Mouse (Mus musculus) megakaryocyte, embryonic 14.5 days (primary cell): ENCODE results near the gene Swt1. TPM values are rescaled to one million over a fixed set of nuclear protein-coding genes. Genes with fewer than 3 reads are reported as not detected.

Experiments
- H3K27me3 ChIP-seq: replicated peaks from 2 replicates; pipeline ENCODE3; 2012; ENCODE audit warnings: inconsistent platforms
- H3K36me3 ChIP-seq: replicated peaks from 2 replicates; pipeline ENCODE3; 2012; ENCODE audit warnings: low read length, inconsistent platforms, mixed read lengths
- H3K4me1 ChIP-seq: 2 replicates; pipeline ENCODE4 v1.6.1; 2012; ENCODE audit warnings: inconsistent platforms
- H3K4me3 ChIP-seq: replicated peaks from 2 replicates; pipeline ENCODE3; 2012; ENCODE audit warnings: moderate library complexity, mild to moderate bottlenecking, inconsistent platforms
- H3K9me3 ChIP-seq: 2 replicates; pipeline ENCODE4 v1.6.1; 2012; ENCODE audit warnings: inconsistent platforms
- FLI1 ChIP-seq: IDR thresholded peaks from 2 replicates; pipeline ENCODE4 v1.6.1; 2012; ENCODE audit warnings: low read length, inconsistent platforms, mixed read lengths
- GATA1 ChIP-seq: IDR thresholded peaks from 3 replicates; pipeline ENCODE4 v1.6.1; 2012; ENCODE audit warnings: mixed read lengths, low read length, inconsistent platforms, borderline replicate concordance
- polyA plus RNA-seq: library from polyadenylated mRNA; stranded (reverse); fragments of >175 nt; gene quantifications from 2 replicates; pipeline ENCODE4 v1.2.3, GENCODE M21; 2012; ENCODE audit warnings: low replicate concordance; ENCODE audit not compliant: insufficient read depth

Gene Swt1
- polyA plus RNA-seq, 1 experiment, result 0.76 TPM

DNA sequence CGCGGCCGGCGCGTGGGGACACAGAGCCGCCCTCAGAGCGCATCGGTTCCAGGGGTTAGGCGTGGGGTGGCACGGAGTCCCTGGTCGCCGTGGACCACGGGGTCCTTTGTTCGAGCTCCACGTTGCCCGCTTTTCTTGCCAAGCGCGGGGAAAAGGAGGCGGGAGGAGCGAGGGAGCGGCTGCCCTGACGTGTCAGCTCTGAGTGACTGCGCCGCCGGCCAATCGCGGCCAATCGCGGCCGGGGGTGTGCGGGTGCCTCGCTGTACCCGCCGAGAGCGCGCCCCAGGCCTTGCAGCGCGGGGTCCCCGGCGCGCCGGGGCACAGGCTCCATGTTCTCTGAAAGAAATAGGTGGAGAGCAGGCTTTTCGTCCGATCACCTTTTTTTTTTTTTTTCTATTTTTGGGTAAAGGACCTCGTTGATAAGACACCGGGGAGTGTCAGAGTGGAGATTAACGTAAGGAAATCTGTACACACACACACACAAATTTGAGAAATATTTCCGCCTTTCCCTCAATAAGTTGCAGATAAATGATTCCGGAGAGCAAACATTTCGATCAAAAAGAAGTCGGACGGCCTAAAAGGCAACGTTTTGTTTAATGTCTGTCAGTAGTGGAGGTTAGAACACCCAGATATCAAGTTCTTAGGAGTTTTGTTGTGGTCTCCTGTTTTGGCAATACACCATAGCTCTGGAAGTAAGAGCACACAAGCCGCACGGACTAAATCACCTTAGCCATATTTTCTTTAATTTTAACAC, 83.0 kb downstream of the Swt1 start:
- H3K36me3 ChIP-seq, result peaks cover 9% of the 10 kb centered on the region
- H3K27me3 ChIP-seq, result no peaks in the 10 kb centered on the region
- no peaks in the 10 kb centered on the region for H3K9me3 ChIP-seq
- peak overlapping the region; percentile 97 for H3K4me3 ChIP-seq
- TF ChIP-seq GATA1 (no peak), FLI1 (no peak)
- H3K4me1 ChIP-seq, result peaks cover 38% of the 10 kb centered on the region

DNA sequence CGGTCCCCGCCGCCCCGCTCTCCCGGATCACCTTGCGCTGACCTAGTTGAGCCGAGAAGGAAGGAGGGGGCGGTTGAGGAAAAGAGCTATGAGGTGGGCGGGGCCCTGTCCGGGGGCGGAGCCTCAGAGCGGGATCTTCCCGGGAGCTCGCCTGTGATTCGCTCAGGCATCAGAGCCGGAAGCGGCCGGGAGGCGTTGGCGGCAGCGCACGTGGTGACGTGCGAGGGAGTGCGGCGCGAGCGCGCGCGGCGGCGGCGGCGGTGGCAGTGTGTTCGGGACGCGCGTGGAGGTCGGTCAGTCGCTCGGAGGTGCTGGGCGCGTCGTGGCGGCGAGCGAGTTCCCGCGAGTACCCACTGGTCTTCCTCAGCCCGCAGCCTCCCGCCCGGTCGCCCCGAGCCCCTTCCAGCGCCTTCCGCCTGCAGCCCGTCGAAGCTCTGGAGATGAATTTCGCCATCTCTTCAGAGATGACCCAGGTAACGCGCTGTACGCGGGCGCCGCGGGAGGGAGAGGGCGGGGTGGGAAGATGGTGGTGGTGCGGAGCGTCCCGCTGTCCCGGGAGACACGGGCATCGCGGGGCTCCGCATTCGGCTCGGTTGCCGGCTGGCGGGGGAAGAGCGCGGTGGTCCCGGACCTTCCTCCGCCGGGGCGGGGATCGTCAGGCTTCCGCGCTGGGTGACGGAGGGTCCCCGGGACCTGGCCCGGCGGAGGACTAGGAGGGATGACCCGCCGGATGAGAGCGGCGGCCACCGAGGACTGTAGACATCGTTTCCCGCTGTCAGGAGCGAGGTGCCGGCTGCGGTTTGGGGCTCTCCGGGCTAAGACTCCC, 83.8 kb downstream of the Swt1 start, which contains the start of gene Ivns1abp:
Ivns1abp (plus strand) TSS at position 195 of the 826 bp plus-strand sequence.
- TF ChIP-seq FLI1 (0 out of 2 replicates have a peak, but pooled peaks have one; percentile 23), GATA1 (no peak)

DNA sequence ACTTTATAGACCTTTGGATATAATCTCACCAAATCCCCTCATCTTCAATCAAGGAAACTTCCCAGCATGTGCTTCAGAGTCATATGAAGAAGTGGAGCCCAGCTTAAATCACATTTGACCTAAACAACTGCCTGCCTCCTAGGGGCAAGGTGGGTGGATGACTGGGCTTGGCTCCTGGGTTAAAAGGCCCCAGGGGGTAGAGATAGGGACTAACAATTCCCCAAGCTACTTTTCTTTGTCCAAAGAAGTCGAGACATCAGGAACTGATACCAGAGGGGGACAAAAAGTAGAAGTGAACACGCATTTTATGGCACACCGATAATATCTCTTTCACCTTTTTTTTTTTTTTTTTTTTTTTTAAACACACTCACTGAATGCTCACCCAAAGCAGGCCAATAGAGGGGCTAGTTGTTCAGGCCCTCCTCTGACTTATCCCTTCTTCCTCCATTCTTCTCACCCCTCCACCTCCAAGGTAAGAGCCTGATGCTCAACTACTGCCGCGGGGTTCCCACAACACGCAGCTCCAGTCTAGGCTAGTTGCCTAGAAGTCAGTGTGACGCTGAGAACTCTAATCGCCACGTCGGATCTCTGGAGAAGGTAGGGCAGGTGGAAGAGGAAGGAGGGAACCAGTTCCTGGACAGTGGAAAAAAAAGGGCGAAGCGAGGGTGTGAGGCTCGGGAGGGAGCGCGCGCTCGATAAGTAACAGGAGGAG, 84.5 kb downstream of the Swt1 start:
- Histone ChIP-seq H3K9me3 (no peaks in the 10 kb centered on the region), H3K27me3 (no peaks in the 10 kb centered on the region), H3K4me1 (peaks cover 47% of the 10 kb centered on the region), H3K36me3 (no peaks in the 10 kb centered on the region), H3K4me3 (peak overlapping the region; percentile 97)
- TF ChIP-seq GATA1 (no peak), FLI1 (no peak)

More for the DNA sequence above, 83.8 kb downstream of the Swt1 start, which contains the start of gene Ivns1abp:
- Histone ChIP-seq H3K36me3 (peaks cover 3% of the 10 kb centered on the region), H3K4me1 (peaks cover 41% of the 10 kb centered on the region), H3K9me3 (no peaks in the 10 kb centered on the region), H3K4me3 (peak within 1 kb of the TSS; percentile 97), H3K27me3 (no peaks in the 10 kb centered on the region)

DNA sequence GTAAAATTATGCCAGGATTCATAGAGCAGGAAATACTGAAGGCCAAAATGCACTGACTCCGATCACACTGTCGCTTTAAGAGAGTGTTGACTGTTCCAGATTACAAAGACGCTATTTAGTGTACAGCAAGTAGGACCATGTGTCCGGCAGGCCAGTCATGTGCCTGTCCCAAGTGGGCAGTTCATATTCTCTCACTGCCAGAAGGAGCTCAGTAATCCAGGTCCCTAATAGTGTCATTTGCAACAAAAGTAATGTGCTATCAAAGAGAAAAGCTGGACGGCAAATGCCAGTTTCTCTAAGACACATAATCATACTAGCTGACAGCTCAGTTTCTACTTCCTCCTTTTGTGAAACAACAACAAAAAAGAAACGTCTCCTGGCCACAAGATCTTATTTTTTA, 85.3 kb downstream of the Swt1 start:
- TF ChIP-seq GATA1, result no peak
- TF ChIP-seq FLI1, result no peak
- Histone ChIP-seq H3K4me1 (peaks cover 52% of the 10 kb centered on the region), H3K9me3 (no peaks in the 10 kb centered on the region), H3K4me3 (peak overlapping the region; percentile 29), H3K36me3 (no peaks in the 10 kb centered on the region), H3K27me3 (no peaks in the 10 kb centered on the region)

DNA sequence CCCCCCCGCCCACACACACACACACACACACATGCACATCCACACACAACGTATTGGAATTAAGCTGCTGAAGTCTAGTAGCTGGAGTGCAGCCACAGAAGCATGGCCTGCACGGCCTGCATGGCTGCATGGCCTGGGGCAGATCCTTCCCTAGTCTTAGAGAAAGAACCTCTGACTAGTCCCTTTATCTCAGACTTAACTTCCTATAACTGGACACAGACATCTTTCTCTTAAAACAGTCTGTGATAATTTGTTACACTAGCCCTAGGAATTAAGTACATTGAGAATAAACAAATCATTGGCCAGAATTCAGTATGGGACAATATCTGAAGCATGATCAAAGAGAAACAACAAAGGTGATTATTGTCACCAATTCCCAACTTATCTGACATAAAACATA, 85.9 kb downstream of the Swt1 start:
- no peaks in the 10 kb centered on the region for H3K27me3 ChIP-seq
- peaks cover 50% of the 10 kb centered on the region for H3K4me1 ChIP-seq
- H3K9me3 ChIP-seq, result no peaks in the 10 kb centered on the region
- TF ChIP-seq FLI1 (no peak), GATA1 (no peak)
- no peaks in the 10 kb centered on the region for H3K36me3 ChIP-seq
- H3K4me3 ChIP-seq, result no peak overlapping the region

DNA sequence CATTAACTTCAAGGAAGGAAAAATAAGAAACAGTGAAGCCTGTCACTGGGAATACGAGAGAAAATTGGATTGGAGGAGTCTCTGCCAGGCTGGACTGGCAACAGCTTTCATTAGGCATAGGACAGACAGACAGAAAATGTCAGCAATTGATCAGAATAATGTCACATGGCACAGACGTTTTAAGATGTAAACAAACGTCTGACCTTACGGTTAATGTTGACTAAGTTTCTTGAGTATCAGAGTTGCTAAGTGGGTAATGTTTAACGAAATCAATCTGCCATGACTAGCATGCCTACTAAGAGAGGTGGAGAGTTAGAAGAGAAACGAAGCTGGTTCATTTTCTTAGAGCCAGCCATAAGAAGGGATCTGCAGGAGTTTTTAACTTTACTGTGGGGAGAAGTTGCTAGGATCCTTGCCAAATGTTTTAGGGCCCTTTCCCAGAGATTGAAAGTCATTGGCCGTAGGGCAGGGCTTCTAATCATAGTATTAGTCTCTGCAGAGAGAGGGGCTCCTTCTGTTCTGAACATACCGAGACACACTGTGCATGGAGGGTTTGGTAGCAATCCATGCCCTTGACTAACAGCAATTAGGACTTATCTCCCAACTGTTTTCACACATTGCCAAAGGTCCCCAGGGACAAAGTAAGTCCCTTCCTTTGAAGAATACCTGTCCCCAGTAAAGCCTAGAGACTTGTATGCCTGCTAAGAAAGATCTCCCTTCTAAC, 86.8 kb downstream of the Swt1 start:
- H3K4me1 ChIP-seq, result peaks cover 42% of the 10 kb centered on the region
- TF ChIP-seq GATA1 (no peak), FLI1 (no peak)
- H3K9me3 ChIP-seq, result no peaks in the 10 kb centered on the region
- no peak overlapping the region for H3K4me3 ChIP-seq
- H3K27me3 ChIP-seq, result no peaks in the 10 kb centered on the region
- no peaks in the 10 kb centered on the region for H3K36me3 ChIP-seq

DNA sequence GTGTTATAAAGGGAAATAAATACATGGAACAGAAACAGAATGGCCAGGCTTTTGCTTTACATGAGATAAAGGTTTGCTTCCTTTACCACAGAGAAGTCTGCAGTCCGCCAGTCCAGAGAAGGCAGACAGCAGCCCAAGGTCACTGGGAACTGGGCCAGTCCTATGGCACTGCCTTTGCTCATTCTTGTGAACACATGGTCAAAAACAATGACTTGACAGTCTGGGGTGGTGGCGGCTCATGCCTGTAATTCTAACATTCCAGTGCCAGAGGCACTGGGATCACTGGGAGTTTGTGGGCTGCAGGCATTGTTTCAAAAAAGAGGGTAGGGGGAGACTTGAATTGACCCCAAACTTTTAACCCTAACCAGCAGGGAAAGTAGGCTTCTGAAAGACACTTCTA, 89.3 kb downstream of the Swt1 start:
- no peak overlapping the region for H3K4me3 ChIP-seq
- H3K27me3 ChIP-seq, result no peaks in the 10 kb centered on the region
- peaks cover 39% of the 10 kb centered on the region for H3K4me1 ChIP-seq
- H3K9me3 ChIP-seq, result no peaks in the 10 kb centered on the region
- TF ChIP-seq FLI1, result no peak
- TF ChIP-seq GATA1, result no peak
- no peaks in the 10 kb centered on the region for H3K36me3 ChIP-seq

DNA sequence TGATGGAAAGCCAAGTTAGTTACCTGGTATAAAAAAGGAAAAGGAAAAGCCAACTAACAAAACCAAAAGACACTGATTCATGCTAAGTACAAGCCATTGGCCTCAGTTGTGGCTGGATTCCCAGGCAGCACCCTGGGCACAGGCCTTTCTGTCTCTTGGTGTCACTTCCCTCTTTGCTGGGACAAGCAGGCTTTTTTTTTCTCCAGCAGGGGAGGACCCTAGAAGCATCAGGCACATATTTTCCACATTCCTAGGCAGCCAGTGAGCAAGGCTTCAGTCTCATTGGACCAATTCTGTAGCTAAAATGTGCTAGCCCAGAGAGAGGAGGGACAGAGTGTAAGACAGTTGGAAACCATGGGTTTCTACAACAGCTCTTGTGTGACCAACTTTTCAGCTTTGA, 90.0 kb downstream of the Swt1 start:
- H3K9me3 ChIP-seq, result no peaks in the 10 kb centered on the region
- no peak overlapping the region for H3K4me3 ChIP-seq
- H3K27me3 ChIP-seq, result no peaks in the 10 kb centered on the region
- H3K36me3 ChIP-seq, result no peaks in the 10 kb centered on the region
- peaks cover 36% of the 10 kb centered on the region for H3K4me1 ChIP-seq
- TF ChIP-seq FLI1 (no peak), GATA1 (no peak)

DNA sequence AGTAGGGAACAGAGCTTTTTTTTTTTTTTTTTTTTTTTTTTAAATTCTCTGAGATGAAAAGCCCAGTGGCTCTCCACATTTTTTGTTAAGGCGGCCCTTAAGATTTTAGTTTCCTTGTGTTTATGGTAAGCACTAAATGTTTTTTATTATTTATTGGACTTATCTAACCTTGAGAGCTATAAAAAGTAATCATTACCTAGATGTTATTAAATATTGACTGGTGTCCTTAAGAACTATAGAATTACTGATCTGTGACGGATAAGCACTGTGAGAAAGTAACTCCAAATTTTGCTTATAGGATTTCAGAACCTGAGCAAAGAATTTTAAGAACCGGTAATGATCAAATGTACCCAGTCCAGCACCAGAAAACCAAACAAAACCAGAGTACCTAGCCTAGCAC, 95.4 kb downstream of the Swt1 start:
- TF ChIP-seq FLI1, result no peak
- TF ChIP-seq GATA1, result no peak
- H3K27me3 ChIP-seq, result no peaks in the 10 kb centered on the region
- H3K36me3 ChIP-seq, result no peaks in the 10 kb centered on the region
- no peak overlapping the region for H3K4me3 ChIP-seq
- no peaks in the 10 kb centered on the region for H3K9me3 ChIP-seq
- 0 out of 2 replicates have a peak, but pooled peaks cover 4% of the 10 kb centered on the region for H3K4me1 ChIP-seq
